Comparison of ENCODE assay signal across 17 mouse cellular contexts in genomic region chr2:68091559-68091958, GRCm38 (mm10).
A peak's percentile ranks its signal among the peaks of the same experiment; 100 is the strongest.
DNase-seq lines count a peak whose midpoint lies in the region.
"Had no signal": no experiment of that assay in that cellular context is flagged by ENCODE, and none has a peak within 500 bp of the region (broad histone marks: within the 10 kb centered on the region; RNA-seq: fewer than 3 reads in every experiment).

No protein-coding gene starts in this region.

- peak; percentile 8 to 13 for DNase-seq in adrenal gland, postnatal 36 days
- DNase-seq in adrenal gland, postnatal 10 days: no peak
- peak; percentile 6 for DNase-seq in 3134 (ENCODE audit: extremely low read depth, insufficient read length, low spot score)
- peak; percentile 29 for DNase-seq in MN1 (ENCODE audit: low spot score)
- DNase-seq in brain, adult 2 months (ENCODE audit: low read depth, low spot score): peak; percentile 39
- no peak for DNase-seq in neural tube, embryonic 10.5 days (ENCODE audit: extremely low spot score, low spot score)
- DNase-seq in thymus, postnatal 14 days: no peak
- DNase-seq: adrenal gland, postnatal 25 days; cerebellum, adult 11 months; cerebellum, adult 9-11 months; cerebellum, postnatal 25 days; embryo, embryonic 11 days; gastrocnemius, postnatal 25 days; heart, adult 18-20 months; heart, postnatal 10 days; heart, postnatal 36 days; kidney, adult 11 months had no signal

Comparison
In these comparisons a context has a peak if more than half of its experiments do, and no peak if none do; other contexts are left out.
1. DNase-seq: peak in adrenal gland, postnatal 36 days (2 of 2), 3134 (single experiment), MN1 (single experiment) and brain, adult 2 months (single experiment); none in adrenal gland, postnatal 10 days (single experiment), neural tube, embryonic 10.5 days (single experiment) and thymus, postnatal 14 days (single experiment).